Mouse (Mus musculus): ENCODE measurements around the gene Zfp280d. TPM values are rescaled to one million over a fixed set of nuclear protein-coding genes. Genes with fewer than 3 reads are reported as not detected.

Zfp280d gene
- polyA plus RNA-seq, 1 experiment, result 0.72 TPM

DNA sequence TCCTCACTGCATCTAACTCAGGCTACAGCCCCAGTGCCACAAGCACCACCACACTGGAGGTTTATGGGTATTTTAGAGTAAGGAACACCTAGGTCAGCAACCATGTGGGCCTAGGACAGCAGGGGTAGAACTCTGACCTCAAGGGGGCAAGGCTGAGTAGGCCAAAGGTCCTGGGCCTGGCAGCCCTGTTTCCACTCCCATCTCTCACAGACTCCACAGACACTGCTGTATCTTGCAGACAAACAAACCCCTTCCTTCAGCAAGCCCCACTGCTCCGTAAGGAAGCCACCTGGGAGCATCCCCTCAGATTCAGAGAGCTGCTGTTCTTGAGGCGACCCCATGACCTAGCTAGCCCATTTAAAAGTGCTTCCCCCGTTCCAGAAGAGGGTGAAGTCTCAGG is 130.3 kb downstream of the Zfp280d start:
- H3K27me3 ChIP-seq (ENCODE audit: control insufficient read depth), result no peaks in the 10 kb centered on the region
- no peak overlapping the region for H3K4me3 ChIP-seq (replicated peaks)
- no peak for TF ChIP-seq GATA1 (IDR thresholded peaks at IDR 0.05; ENCODE audit: low read length)
- peaks cover 53% of the 10 kb centered on the region for H3K4me1 ChIP-seq (ENCODE audit: control insufficient read depth)
- no peaks in the 10 kb centered on the region for H3K9me3 ChIP-seq (ENCODE audit: control insufficient read depth, low read length)
- H3K36me3 ChIP-seq (ENCODE audit: control insufficient read depth), result no peaks in the 10 kb centered on the region

GRCm38 (mm10) chr9:72405882-72406638 is 131.4 kb downstream of the Zfp280d start:
- no peaks in the 10 kb centered on the region for H3K36me3 ChIP-seq (ENCODE audit: control insufficient read depth)
- no peak overlapping the region for H3K4me3 ChIP-seq (replicated peaks)
- no peaks in the 10 kb centered on the region for H3K27me3 ChIP-seq (ENCODE audit: control insufficient read depth)
- peaks cover 63% of the 10 kb centered on the region for H3K4me1 ChIP-seq (ENCODE audit: control insufficient read depth)
- no peak for TF ChIP-seq TAL1 (IDR thresholded peaks at IDR 0.05; ENCODE audit: low read length)
- no peak for TF ChIP-seq GATA1 (IDR thresholded peaks at IDR 0.05; ENCODE audit: low read length)
- no peaks in the 10 kb centered on the region for H3K9me3 ChIP-seq (ENCODE audit: control insufficient read depth, low read length)

DNA sequence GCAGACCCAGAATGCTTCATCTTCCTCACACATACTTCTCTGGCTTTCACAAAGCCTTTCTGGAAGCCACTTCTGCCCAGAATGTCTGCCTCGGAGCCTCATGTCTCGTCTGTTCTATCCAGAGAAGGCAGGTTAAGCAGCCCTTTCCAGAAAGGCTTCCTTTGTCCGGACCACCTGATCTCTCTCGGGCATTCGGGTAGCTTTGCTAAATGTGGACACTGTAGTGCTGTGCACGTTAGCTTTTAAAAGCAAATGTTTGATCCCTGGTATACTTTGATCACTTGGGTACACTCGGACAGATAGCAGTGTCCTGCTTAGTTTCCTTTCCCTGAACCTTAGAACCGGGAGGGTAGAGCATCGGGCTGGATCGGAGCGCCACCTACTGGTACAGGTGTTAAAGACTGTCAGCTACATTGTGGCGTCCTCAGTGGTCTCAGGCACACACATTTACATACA is 133.5 kb downstream of the Zfp280d start:
- TF ChIP-seq TAL1 (IDR thresholded peaks at IDR 0.05; ENCODE audit: low read length), result no peak
- TF ChIP-seq GATA1 (IDR thresholded peaks at IDR 0.05; ENCODE audit: low read length), result no peak
- Histone ChIP-seq H3K4me3 (replicated peaks) (peak overlapping the region; percentile 63), H3K27me3 (ENCODE audit: control insufficient read depth) (no peaks in the 10 kb centered on the region), H3K9me3 (ENCODE audit: control insufficient read depth, low read length) (no peaks in the 10 kb centered on the region), H3K4me1 (ENCODE audit: control insufficient read depth) (peaks cover 80% of the 10 kb centered on the region), H3K36me3 (ENCODE audit: control insufficient read depth) (no peaks in the 10 kb centered on the region)

DNA sequence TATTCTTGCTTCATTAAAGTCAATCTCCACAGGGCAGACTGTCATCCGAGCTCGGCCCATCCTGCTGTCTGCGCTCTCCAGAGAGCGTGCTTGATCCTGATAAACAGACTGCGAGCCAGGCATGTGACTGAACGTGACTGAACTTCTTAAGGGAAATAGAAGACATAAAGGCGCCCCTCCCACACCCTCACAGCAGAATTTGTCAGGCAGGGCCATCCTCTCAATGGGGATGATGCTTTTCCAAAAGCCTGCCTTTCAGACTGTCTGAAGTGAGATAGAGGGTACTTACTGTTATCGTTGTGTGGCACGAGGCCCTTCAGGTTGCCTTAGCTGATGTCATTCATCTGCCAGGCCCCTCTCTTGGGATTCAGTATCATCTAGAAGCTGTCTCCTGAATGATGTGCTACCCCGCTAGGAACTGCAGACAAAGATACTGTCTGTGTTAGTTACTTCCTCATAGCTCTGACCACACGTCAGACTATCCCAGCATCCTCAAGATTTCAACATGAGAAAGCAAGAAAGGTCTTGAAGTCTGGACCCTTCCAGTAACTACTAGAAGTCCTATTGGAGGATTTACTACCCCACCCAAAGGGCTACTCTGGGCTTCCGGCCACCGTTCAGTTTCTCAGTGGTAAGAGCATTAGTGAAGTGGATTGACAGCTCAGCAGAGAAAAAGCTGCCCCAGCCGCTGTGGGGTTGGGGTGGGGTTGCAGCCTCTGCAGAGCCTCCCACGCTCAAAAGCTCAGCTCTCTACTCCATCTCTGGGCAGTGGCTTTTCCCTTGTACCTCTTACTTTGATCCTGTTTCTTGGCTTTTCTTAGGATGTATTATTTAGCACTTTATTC is 134.9 kb downstream of the Zfp280d start:
- TF ChIP-seq GATA1 (IDR thresholded peaks at IDR 0.05; ENCODE audit: low read length) (peak; percentile 54; the same call in 1 of the 2 replicates), TAL1 (IDR thresholded peaks at IDR 0.05; ENCODE audit: low read length) (peak; percentile 77)
- H3K4me3 ChIP-seq (replicated peaks), result peak overlapping the region; percentile 63
- peaks cover 80% of the 10 kb centered on the region for H3K4me1 ChIP-seq (ENCODE audit: control insufficient read depth)

GRCm38 (mm10) chr9:72411746-72412145 is 137.1 kb downstream of the Zfp280d start:
- Histone ChIP-seq H3K9me3 (ENCODE audit: control insufficient read depth, low read length) (no peaks in the 10 kb centered on the region), H3K36me3 (ENCODE audit: control insufficient read depth) (no peaks in the 10 kb centered on the region), H3K4me3 (replicated peaks) (no peak overlapping the region), H3K27me3 (ENCODE audit: control insufficient read depth) (no peaks in the 10 kb centered on the region), H3K4me1 (ENCODE audit: control insufficient read depth) (peaks cover 61% of the 10 kb centered on the region)
- TF ChIP-seq GATA1 (IDR thresholded peaks at IDR 0.05; ENCODE audit: low read length) (no peak), TAL1 (IDR thresholded peaks at IDR 0.05; ENCODE audit: low read length) (no peak)

More for the DNA sequence above, 134.9 kb downstream of the Zfp280d start:
- Histone ChIP-seq H3K27me3 (ENCODE audit: control insufficient read depth) (no peaks in the 10 kb centered on the region), H3K9me3 (ENCODE audit: control insufficient read depth, low read length) (no peaks in the 10 kb centered on the region), H3K36me3 (ENCODE audit: control insufficient read depth) (no peaks in the 10 kb centered on the region)

Other genes with a start within 250 kb of the Zfp280d start
- 0.88 and 1.2 TPM in 2 replicates for gene Tcf12, start 163.0 kb upstream of the Zfp280d start, polyA plus RNA-seq (2012)
- 3.3 and 4.3 TPM in 2 replicates for gene Mns1, start 163.2 kb downstream of the Zfp280d start, polyA plus RNA-seq (2012)
- gene Tex9, start 217.4 kb downstream of the Zfp280d start, polyA plus RNA-seq (2012), result 0.08 and 0.13 TPM in 2 replicates